Mouse (Mus musculus) left cerebral cortex, postnatal 36 days (tissue): ENCODE data around the gene Josd1. TPM values are rescaled to one million over a fixed set of nuclear protein-coding genes. Genes with fewer than 3 reads are reported as not detected.

ENCODE experiments used
- DNase-seq, 2 experiments: peaks; one replicate each; pipeline ENCODE4 v3.0.0; 2021 to 2022; ENCODE audit warnings: low spot score in 2 of 2, mixed read lengths in 1 of 2
- intact Hi-C: fragments of 180-260 bp; cut with DNase I; formaldehyde crosslinking; loops from one replicate; pipeline ENCODE4 v1.15.1; 2025
- total RNA-seq, 2 experiments: library from RNA; stranded (reverse); gene quantifications; 2 replicates each; pipeline ENCODE4 v1.2.3; 2021

Gene Josd1
- total RNA-seq, result 10 to 100 TPM; 64.0 to 69.3 TPM

GRCm38 (mm10) chr15:79687646-79688267 lies at the start of gene Josd1:
Gene Josd1 (minus strand): TSS chr15:79687919.
- peak; percentile 96 to 98 for DNase-seq
- intact Hi-C loops, result loop anchor here (2.0 kb wide), 1 partner anchor 17 kb away; the partner anchor contains the start of gene Tomm22

GRCm38 (mm10) chr15:79734311-79734710 lies 46.6 kb upstream of the Josd1 start:
- intact Hi-C loops, result no loop called here

GRCm38 (mm10) chr15:79733640-79734039 lies 45.9 kb upstream of the Josd1 start:
- DNase-seq, result no peak
- intact Hi-C loops, result no loop called here

More at GRCm38 (mm10) chr15:79734311-79734710, 46.6 kb upstream of the Josd1 start:
- DNase-seq, result no peak

- intact Hi-C loops, result no loop called here
- DNase-seq, result no peak
Observed at GRCm38 (mm10) chr15:79733192-79733591, 45.5 kb upstream of the Josd1 start.

GRCm38 (mm10) chr15:79731554-79731953 lies 43.8 kb upstream of the Josd1 start:
- intact Hi-C loops, result no loop called here
- DNase-seq, result no peak

- intact Hi-C loops, result no loop called here
- DNase-seq, result no peak
Observed at GRCm38 (mm10) chr15:79728731-79729388, 41.1 kb upstream of the Josd1 start.

- intact Hi-C loops, result no loop called here
- no peak for DNase-seq
Observed at GRCm38 (mm10) chr15:79728311-79728710, 40.6 kb upstream of the Josd1 start.

GRCm38 (mm10) chr15:79727840-79728239 lies 40.1 kb upstream of the Josd1 start:
- intact Hi-C loops, result no loop called here
- DNase-seq, result no peak

GRCm38 (mm10) chr15:79725190-79725789 lies 37.6 kb upstream of the Josd1 start:
- DNase-seq, result peak; percentile 60 to 73
- intact Hi-C loops, result no loop called here

- DNase-seq, result peak in 1 of 2 experiments; percentile 27
- intact Hi-C loops, result no loop called here
Observed at GRCm38 (mm10) chr15:79723439-79723838, 35.7 kb upstream of the Josd1 start.

- DNase-seq, result no peak
- intact Hi-C loops, result no loop called here
Observed at GRCm38 (mm10) chr15:79720796-79721195, 33.1 kb upstream of the Josd1 start.

GRCm38 (mm10) chr15:79720267-79720666 lies 32.5 kb upstream of the Josd1 start:
- no peak for DNase-seq
- intact Hi-C loops, result no loop called here

- no peak for DNase-seq
- intact Hi-C loops, result no loop called here
Observed at GRCm38 (mm10) chr15:79716710-79717109, 29.0 kb upstream of the Josd1 start.

GRCm38 (mm10) chr15:79715646-79716045 lies 27.9 kb upstream of the Josd1 start:
- intact Hi-C loops, result no loop called here
- no peak for DNase-seq

GRCm38 (mm10) chr15:79708229-79708822 lies 20.6 kb upstream of the Josd1 start:
- intact Hi-C loops, result no loop called here
- no peak for DNase-seq

- DNase-seq, result no peak
- intact Hi-C loops, result no loop called here
Observed at GRCm38 (mm10) chr15:79706603-79707214, 19.0 kb upstream of the Josd1 start.

- intact Hi-C loops, result no loop called here
- no peak for DNase-seq
Observed at GRCm38 (mm10) chr15:79697558-79698187, 10.0 kb upstream of the Josd1 start.

GRCm38 (mm10) chr15:79697011-79697410 lies 9.3 kb upstream of the Josd1 start:
- DNase-seq, result no peak
- intact Hi-C loops, result no loop called here

GRCm38 (mm10) chr15:79696508-79696907 lies 8.8 kb upstream of the Josd1 start:
- intact Hi-C loops, result no loop called here
- no peak for DNase-seq

GRCm38 (mm10) chr15:79695516-79695915 lies 7.8 kb upstream of the Josd1 start:
- intact Hi-C loops, result no loop called here
- no peak for DNase-seq
